Comparison of ENCODE assay signal across 21 mouse cellular contexts in the genomic region with DNA sequence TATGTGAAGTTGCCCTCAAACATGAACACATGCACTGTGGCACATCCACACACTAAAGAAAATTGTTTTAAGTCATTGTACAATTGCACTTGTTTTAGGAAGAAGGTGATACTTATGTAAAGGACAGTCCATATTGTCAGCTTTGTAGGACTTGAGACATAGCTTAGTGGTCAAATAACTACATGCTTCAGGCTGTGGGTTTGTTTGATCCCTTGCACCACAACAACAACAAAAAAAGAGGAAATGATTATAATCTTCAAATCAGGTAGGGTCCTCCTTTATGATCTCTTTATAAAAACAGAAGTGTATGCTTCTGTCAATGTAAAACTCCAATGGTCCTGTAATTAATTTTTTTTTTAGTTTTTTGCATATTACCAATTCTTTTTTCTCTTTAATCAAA. TPM values are rescaled to one million over a fixed set of nuclear protein-coding genes. Genes with fewer than 3 reads are reported as not detected.
"Had no signal": no experiment of that assay in that cellular context is flagged by ENCODE, and none has a peak within 500 bp of the region (broad histone marks: within the 10 kb centered on the region; RNA-seq: fewer than 3 reads in every experiment).

No protein-coding gene starts in this region.

- H3K9ac ChIP-seq: liver, embryonic 15.5 days; liver, postnatal 0 days; lung, embryonic 15.5 days; midbrain, embryonic 13.5 days; midbrain, embryonic 15.5 days; neural tube, embryonic 12.5 days; stomach, embryonic 15.5 days had no signal

- DNase-seq: liver, postnatal 0 days; lung, adult 2 months; lung, postnatal 14 days; lung, postnatal 36 days; right cerebral cortex, postnatal 14 days; thymus, adult 18-20 months; thymus, postnatal 14 days; thymus, postnatal 36 days had no signal

- H3K9me3 ChIP-seq: liver, embryonic 15.5 days; lung, embryonic 15.5 days; megakaryocyte, embryonic 14.5 days; midbrain, embryonic 13.5 days; midbrain, embryonic 15.5 days; neural tube, embryonic 12.5 days; stomach, embryonic 15.5 days had no signal

- H3K36me3 ChIP-seq: lung, embryonic 15.5 days; midbrain, embryonic 15.5 days had no signal

- H3K4me1 ChIP-seq: lung, embryonic 15.5 days; midbrain, embryonic 15.5 days; neural tube, embryonic 12.5 days; stomach, embryonic 15.5 days had no signal

- H3K4me2 ChIP-seq: liver, embryonic 15.5 days; lung, embryonic 15.5 days; midbrain, embryonic 11.5 days; midbrain, embryonic 13.5 days; midbrain, embryonic 15.5 days; neural tube, embryonic 12.5 days; stomach, embryonic 15.5 days had no signal

- ATAC-seq: liver, postnatal 0 days; lung, postnatal 0 days; midbrain, embryonic 13.5 days; midbrain, embryonic 15.5 days had no signal

- H3K27me3 ChIP-seq: liver, embryonic 15.5 days; lung, embryonic 15.5 days; megakaryocyte, embryonic 14.5 days; midbrain, embryonic 13.5 days; midbrain, embryonic 15.5 days; neural tube, embryonic 12.5 days; stomach, embryonic 15.5 days had no signal

- H3K27ac ChIP-seq: liver, embryonic 15.5 days; lung, embryonic 15.5 days; macrophage; midbrain, embryonic 13.5 days; midbrain, embryonic 15.5 days; neural tube, embryonic 12.5 days; stomach, embryonic 15.5 days; stomach, postnatal 0 days had no signal

- H3K4me3 ChIP-seq: liver, embryonic 15.5 days; lung, embryonic 15.5 days; megakaryocyte, embryonic 14.5 days; midbrain, embryonic 13.5 days; midbrain, embryonic 15.5 days; neural tube, embryonic 12.5 days; stomach, embryonic 15.5 days had no signal

RNA-seq across cellular contexts. Expression of gene Fbxo36, which starts 40.5 kb away (rescaled TPM):
- total RNA-seq: monocyte, adult 5-6 weeks; neutrophil, adult 5-6 weeks had no signal
